Mouse (Mus musculus) hematopoietic stem cell, adult 5-6 weeks (primary cell): ENCODE data around the gene Chga. TPM values are rescaled to one million over a fixed set of nuclear protein-coding genes. Genes with fewer than 3 reads are reported as not detected.
A peak's percentile ranks its signal among the peaks of the same experiment; 100 is the strongest.

ENCODE experiments used
- ATAC-seq, 2 experiments: fragments of 125-278 bp in 1 of 2; replicated peaks in 1 of 2; 2 replicates each; pipeline ENCODE4 v1.8.0; 2016 to 2017; ENCODE audit warnings: inconsistent platforms in 2 of 2, mild to moderate bottlenecking in 2 of 2, moderate number of reproducible peaks in 2 of 2, low read depth in 1 of 2, moderate TSS enrichment in 1 of 2; ENCODE audit not compliant: low FRiP score in 2 of 2, poor library complexity in 2 of 2, severe bottlenecking in 2 of 2, insufficient read depth in 1 of 2, low TSS enrichment in 1 of 2
- total RNA-seq: library from RNA; stranded (forward); fragments of 172-1452, 232-1000 nt; gene quantifications from 2 replicates; pipeline ENCODE4 v1.2.3, GENCODE M21; 2017

Chga gene
- total RNA-seq, 1 experiment from 2014 or later = 0.94 TPM

DNA sequence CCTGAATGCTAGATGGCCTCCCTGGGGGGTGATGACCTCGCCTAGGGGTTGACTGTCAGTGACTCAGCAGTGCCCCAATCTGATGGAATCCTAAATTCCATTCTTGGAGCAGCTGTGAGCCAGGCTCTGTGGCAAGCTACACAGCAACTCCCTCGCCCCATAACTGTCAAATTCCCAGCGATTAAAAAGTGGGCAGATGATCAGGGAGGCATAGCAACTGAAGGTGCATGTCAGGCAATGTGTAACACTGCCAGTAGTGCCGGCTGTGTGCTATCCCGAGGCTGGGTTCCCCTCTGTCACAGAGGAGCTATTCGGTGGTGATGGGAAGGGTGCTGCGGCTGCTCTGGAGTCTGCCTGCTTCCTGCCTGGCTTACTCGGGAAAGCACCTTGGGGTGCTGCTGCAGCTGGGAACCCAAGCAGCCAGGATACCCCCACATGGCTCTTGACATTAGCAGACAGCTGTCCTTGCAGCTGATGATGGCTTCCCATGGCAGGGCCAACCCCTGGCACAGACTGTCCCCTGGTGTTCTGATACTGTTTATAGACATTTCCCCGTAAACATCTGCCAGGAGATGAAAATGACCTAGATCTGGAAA, 31.6 kb downstream of the Chga start:
- no peak for ATAC-seq

DNA sequence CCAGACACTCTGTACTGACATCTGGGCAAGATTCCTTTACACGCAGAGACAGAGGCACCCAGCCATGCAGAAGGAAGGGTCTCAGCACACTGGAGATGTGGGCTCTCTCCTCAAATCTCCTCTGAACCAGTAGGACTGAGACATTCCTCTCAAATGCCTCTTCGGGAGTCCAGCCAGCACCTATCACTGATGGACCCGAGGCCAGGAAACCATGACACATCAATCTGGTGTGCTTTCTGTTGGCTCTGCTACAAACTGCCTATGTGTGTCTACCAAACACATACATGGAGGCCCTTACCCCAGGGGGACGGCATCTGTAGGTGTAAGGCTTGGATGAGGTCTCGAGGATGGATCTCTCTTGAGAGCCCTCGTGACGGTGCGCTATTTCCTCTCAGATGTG, 32.3 kb downstream of the Chga start:
- ATAC-seq = no peak

DNA sequence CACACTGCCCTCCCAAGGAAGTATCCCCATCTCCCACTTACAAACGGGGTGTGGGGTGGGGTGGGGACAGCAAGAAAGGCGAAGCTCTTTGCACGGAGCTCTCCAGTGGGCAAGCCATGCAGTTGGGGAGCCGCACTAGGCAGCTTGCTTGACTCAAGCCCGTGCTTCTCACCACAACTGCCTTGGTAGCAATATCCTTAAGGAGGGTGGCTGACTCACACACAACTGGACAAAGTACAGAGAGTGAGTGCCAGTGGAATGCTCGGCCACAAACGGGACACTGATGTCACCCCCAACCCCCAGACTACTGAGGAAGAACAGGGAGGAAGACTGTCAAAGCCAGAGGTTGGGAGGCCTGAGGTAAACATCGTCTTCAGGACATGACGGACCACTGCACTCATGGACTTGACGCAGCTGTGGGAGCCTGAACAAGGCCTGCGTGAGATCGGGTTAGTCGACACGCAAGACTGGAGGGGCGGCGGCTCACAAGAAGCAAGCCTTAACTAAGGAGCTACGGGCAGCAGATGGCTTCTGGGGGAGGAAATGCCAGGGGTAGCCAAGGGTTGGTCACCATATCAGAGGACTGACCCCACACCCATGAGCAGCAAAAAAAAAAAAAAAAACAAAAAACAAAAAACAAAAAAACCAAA, 36.1 kb downstream of the Chga start:
- ATAC-seq = no peak

DNA sequence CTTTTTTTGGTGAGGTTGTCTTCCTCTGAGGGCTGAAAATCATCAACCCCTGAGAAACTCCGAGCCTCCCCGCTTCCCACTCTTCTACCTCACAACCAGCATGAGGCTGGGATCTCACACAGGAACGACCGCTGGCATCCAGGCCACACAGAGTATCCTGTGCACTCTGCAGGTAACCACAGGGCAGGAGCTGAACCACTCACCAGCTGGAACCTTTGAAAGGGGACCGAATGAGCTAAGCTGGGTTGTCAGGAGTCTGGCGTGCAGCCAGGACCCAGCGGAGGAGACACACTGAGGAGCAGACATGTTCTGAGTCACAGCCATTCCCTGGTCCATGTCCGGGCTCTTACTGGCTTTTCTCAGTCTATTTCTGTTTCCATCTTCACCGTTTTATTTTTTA, 38.9 kb downstream of the Chga start:
- ATAC-seq = no peak

DNA sequence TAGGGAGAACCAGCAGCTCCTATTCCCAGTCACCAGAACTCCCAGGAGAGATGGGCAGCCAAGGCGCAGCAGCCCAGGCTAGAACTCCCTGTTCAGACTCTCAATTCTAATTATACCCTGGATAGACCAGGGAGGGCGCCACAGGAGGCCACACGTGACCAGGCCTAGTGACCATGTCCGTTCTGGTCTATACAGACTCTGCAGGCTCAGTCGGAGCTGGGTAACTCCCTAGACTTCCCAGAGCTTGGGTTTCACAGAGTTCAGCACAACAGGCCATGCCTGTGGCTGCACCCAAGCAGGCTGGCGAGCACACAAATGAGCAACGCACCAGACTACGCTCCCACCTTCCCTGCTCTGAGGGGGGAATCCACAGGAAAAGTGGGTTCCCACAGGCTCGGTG, 39.9 kb downstream of the Chga start:
- no peak for ATAC-seq

DNA sequence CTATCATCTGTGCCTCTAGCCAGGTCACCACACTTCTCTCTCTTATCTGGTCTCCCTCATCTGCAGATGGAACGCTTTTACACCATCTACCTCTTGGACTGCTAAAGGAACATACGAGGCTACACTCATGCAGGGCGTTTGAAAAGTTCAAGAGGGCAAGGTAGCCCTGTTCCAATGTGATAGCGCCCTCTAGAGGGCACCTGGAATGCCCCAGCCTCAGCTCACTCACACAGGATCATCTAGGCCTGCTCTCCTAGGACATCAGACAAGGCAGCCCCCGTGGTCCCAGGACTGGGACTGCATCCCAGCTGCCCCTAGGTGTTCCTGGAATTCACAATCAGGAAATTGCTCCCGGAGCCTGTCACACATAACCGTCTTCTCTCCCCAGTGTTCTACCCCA, 41.6 kb downstream of the Chga start:
- peak in 1 of 2 experiments; percentile 27; a peak in 1 of 4 replicates for ATAC-seq

DNA sequence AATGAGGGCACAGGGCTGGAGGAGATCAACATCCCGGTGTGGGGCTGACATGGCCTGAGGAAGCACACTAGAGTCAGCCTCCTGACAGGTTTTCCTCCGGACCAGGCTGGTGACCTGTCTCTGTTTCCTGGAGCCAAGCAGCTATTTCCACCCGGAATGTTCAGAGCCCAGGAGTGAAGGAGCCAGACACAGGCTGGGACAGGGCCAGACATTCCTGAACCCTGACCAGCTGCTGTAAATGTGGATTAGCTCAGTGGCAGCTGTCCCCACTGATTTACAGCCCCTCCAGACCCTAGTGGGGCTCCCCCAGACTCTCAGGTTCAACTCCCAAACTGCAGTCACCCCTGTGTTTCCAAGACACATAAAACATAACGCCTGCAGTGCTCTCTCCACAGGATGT, 42.7 kb downstream of the Chga start:
- no peak for ATAC-seq

DNA sequence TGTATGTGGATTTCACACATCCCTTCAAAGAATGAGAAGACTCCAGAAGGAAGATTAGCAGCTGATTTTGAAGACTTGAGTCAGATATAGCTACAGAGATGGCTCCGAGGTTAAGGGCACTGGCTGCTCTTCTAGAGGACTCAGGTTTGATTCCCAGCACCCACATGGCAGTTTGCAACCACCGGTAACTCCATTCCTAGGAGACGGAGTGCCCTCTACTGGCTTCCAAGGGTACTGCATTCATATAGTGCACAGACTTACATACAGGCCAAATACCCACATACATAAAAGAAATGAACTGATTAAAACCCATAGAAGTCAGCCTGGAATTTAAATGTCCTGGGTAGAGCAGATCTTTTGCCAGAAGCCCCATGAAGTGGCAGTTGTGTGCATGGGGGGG, 43.8 kb downstream of the Chga start:
- ATAC-seq = no peak

DNA sequence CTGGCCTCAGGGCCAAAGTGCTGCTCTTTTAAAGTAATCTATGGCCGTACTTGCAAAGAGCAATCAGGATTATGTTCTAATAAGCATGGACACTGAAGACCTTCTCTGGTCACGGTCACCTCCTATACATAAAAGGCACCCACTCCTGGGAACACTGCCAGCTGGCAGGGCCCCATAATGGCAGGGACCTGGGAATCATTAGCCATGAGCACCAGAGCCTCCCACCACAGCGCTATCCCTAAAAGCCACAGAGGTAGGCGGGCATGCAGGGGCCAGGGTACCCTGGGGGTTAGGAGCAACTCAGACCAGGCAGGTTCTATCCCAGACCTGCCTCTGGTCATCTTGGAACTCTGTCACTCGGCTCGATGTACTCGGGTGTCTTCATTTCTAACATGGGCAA, 45.0 kb downstream of the Chga start:
- ATAC-seq = no peak

DNA sequence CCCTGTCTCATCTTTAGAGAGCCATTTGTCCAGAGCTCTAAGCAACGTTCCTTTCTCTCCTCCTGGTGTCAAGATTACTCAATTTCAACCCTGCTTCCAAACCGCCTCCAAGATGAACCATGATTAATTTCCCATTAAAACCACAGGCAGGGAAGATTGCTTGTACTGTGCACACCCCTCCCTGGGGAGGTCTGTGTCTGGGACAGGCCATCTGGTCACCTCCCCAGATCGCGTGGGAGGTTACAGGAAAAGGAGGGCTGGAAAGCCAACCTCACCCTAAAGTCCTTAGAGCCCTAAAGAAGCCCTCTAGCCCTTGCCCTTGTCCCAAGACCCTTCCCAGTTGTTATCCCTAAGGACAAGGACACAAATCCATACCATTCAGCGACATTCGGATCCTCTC, 45.6 kb downstream of the Chga start:
- ATAC-seq = no peak

DNA sequence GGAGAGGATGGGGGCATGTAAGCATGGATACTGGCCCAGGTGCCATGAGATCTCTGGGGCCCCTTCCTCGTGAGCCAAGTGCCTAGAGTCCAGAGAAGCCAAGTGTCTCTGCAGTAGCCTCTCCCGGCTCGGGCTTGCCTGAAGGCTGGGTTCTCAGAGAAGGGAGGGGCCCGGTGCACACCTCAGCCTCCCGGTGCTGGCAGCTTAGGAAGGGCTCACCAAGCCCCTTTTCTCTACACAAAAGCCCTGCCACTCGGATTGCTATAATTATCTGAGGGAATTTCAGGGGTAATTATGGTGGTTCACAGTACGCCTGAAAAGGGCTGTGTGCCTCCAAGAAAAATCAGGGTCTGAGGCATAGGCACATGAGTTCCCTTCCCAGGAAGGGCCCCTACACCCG, 47.1 kb downstream of the Chga start:
- ATAC-seq = no peak

DNA sequence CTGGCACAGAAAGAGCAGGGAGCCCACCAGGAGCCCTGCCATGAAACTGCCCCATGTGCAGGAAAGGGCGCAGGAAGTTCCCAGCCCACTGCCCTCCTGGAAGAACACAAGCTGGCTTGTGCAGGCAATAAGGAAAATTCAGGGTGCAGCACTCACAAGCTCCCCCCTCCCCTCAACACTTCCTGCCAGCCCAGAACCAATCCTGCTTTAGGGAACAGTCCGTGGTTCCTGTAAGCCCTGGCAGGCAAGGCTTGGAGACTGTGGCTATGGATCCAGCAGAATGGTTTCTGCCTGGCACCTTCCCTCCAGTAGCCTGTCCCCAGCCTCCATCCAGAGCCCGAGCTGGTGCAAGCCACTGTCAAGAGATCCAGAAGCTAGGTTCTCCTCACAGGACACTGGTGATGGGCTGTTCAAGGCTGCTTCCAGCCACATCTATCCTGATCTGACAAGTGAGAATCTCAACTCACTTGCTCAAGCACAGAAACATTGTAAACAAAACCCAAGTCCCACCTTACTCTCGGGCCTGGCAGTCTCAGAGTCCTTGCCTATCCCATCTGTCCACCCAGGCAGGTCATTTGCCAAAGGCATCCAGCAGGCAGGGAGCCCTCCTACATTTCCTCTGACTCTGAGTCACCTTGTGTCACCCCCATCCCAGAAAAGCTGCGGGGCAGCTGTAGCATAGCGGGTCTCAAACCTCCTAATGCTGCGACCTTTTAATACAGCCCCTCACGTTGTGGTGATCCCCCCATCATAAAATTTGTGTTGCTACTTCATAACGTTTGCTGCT, 47.7 kb downstream of the Chga start:
- ATAC-seq = no peak

DNA sequence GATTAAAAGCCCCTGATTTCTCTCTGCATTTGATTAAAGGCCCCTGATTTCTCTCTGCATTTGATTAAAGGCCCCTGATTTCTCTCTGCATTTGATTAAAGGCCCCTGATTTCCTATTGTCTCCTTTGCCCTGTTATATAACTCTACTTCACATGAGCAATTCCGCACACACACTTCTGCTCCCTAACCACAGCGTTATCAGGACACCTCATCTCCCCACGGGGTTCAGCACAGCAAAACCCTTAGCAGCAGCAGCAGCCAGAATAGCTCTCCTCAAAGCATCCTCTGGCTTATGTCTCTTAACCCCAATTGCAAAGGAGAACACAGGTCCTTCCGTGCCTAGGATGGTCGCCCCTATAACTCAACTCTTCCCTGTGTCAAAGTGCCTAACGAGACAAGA, 50.8 kb downstream of the Chga start:
- 0 out of 4 replicates have a peak, but pooled peaks of 1 of the 2 experiments have one; percentile 19 for ATAC-seq

DNA sequence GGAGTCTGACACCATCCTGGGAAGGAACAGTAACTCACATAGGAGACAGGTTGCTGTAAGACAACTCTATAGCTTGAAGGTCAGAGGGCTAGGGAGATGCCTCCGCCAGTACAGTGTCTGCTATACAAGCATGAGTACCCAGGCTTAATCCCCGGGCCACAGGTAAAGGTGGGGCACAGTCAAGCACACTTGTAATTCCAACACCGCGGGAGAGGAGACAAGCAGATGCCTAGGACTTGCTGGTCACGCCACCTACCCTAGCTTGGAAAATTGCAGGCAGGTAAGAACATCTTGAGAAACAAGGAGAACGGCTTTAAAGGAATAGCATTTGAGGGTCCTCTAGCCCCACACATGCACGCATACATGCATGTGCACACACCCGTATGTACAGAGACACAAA, 52.3 kb downstream of the Chga start:
- no peak for ATAC-seq

DNA sequence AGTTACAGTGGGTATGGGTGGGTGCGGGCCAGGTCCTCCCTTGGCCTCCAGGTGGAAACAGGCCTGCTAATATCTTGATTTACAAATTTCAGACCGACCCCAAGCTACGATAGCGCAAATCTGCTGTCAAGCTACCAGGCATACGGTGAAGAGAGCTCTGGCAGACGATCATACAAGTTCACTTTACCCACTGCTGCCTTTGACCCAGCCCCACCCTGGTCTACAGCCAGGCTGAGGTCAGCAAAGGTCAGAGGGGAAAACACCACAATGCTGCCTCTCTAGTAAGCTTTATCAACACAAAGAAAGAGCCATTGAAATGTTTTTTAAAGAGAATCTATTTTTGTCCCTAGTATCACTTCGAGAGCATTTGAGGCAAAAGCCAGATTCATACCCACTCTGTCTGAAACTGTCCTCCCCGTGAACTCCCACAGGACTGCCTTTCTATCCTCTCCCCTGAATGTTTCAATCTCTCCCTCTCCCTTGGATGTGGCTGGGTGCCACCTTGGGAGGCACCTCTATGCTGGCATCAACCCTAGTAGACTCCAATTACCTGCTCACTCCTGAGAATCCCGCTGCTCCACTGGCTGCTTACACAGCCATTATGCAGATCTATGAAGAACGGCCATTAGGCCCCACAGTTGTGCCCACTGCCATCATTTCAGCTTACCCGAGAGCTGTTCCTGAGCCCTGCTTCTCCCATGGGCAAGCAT, 53.2 kb downstream of the Chga start:
- no peak for ATAC-seq

DNA sequence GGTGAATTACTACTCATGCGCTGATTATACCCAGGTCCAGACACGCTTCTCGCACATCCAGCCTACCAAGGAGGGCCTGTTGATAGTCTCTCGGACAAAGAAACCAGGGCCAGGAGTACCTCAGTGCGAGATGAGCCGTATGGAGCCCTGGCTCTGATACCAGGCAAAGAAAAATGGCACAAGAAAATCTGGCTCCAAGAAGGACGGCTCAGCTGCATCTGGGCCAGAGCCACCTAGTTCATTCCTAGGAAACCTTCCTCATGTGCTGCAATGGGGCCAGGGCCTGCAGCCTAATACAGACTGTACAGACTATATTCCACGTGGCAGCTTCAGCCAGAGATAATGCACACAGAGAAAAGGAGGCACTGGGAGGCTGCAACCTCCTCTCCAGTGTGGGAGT, 56.2 kb downstream of the Chga start:
- no peak for ATAC-seq

DNA sequence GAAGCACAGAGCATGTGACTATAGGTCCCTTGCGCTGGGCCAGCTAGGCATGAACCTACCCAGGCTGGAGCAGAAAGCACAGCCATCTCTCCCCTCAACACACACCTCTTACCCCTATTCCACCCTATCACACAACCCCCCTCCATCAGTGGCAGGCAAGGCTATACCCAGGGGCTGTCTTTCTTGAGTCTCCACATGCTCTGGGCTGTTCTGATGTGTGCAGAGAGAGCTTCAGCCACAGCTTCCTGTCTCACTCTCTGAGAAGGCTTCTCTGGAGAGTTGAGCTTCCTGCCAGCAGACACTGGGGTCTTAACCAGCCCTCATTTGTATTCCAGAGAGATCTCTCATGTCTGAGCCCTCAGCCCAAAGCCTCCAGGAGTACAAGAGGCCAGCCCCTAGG, 57.7 kb downstream of the Chga start:
- peak; percentile 73 to 75 for ATAC-seq

DNA sequence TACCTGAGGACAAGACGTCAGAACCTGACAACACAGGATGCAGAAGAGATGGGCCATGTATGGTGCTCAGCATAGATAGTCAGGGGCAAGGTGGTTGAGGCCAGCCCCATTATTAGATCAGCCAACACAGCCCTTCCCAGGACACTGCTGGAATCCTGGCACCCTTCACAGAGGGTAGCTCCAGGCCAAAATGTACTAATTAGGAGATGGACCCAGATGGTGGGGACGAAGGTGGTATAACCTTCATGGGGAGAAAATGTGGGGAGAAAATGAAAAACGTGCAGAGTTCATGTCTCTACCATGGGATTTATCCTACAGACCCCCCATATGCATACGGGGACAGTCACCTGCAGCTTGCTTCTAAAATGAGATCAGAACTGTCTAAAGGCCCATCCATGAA, 58.6 kb downstream of the Chga start:
- no peak for ATAC-seq
